Mouse (Mus musculus) MEL (cell line): ENCODE data around the gene Xbp1. TPM values are rescaled to one million over a fixed set of nuclear protein-coding genes. Genes with fewer than 3 reads are reported as not detected.

Experiments used
- DNase-seq: peaks from one replicate; pipeline ENCODE4 v3.0.0; 2011; ENCODE audit warnings: low read depth, low spot score
- H3K27ac ChIP-seq: 2 replicates; pipeline ENCODE4 v1.5.1; 2012; ENCODE audit warnings: low read depth, mild to moderate bottlenecking, control low read depth, low read length, moderate library complexity; ENCODE audit not compliant: control insufficient read depth
- H3K27me3 ChIP-seq, 2 experiments: fragments of 150-350 bp in 1 of 2; sonication (generic) in 1 of 2; 2 replicates each; pipeline ENCODE4 v1.6.1; 2012; ENCODE audit warnings: low read length in 2 of 2, mild to moderate bottlenecking in 2 of 2, improper control_type of control experiment in 1 of 2, moderate library complexity in 1 of 2; ENCODE audit not compliant: insufficient read depth in 2 of 2, control insufficient read depth in 1 of 2
- H3K36me3 ChIP-seq, 2 experiments: 2 replicates each; pipeline ENCODE4 v1.6.1; 2012 to 2014; ENCODE audit warnings: low read length in 2 of 2, improper control_type of control experiment in 1 of 2, inconsistent platforms in 1 of 2, mild to moderate bottlenecking in 1 of 2; ENCODE audit not compliant: insufficient read depth in 2 of 2, control insufficient read depth in 1 of 2
- H3K4me1 ChIP-seq, 2 experiments: fragments of 150-350 bp in 1 of 2; sonication (generic) in 1 of 2; 2 replicates each; pipeline ENCODE4 v1.6.1; 2012; ENCODE audit warnings: low read length in 2 of 2, improper control_type of control experiment in 1 of 2, mild to moderate bottlenecking in 1 of 2; ENCODE audit not compliant: insufficient read depth in 2 of 2, control insufficient read depth in 1 of 2
- H3K4me3 ChIP-seq, 2 experiments: fragments of 150-350 bp in 1 of 2; sonication (generic) in 1 of 2; 2 replicates each; pipeline ENCODE4 v1.5.1; 2012; ENCODE audit warnings: low read depth in 2 of 2, low read length in 2 of 2, mild to moderate bottlenecking in 2 of 2, moderate library complexity in 2 of 2, control low read depth in 1 of 2, improper control_type of control experiment in 1 of 2; ENCODE audit not compliant: control insufficient read depth in 1 of 2, insufficient read depth in 1 of 2
- H3K79me2 ChIP-seq: 2 replicates; pipeline ENCODE4 v1.6.1; 2012; ENCODE audit warnings: mild to moderate bottlenecking, low read length, moderate library complexity; ENCODE audit not compliant: control insufficient read depth, poor library complexity, insufficient read depth
- H3K9ac ChIP-seq: 2 replicates; pipeline ENCODE4 v1.6.1; 2012; ENCODE audit warnings: low read depth, mild to moderate bottlenecking, control low read depth, low read length, moderate library complexity; ENCODE audit not compliant: control insufficient read depth, poor library complexity, severe bottlenecking
- H3K9me3 ChIP-seq: fragments of 150-350 bp; sonication (generic); replicated peaks from 2 replicates; pipeline ENCODE4 v1.6.1; 2012; ENCODE audit warnings: mild to moderate bottlenecking, low read length, improper control_type of control experiment, moderate library complexity; ENCODE audit not compliant: insufficient read depth
- BHLHE40 ChIP-seq: IDR thresholded peaks from 2 replicates; pipeline ENCODE4 v1.6.1; 2012; ENCODE audit warnings: low read depth, mild to moderate bottlenecking, inconsistent platforms, low read length, improper control_type of control experiment, borderline replicate concordance
- CHD1 ChIP-seq: IDR thresholded peaks from 2 replicates; pipeline ENCODE4 v1.6.1; 2012; ENCODE audit warnings: low read depth, mild to moderate bottlenecking, inconsistent platforms, low read length, improper control_type of control experiment
- CHD2 ChIP-seq: IDR thresholded peaks from 2 replicates; pipeline ENCODE4 v1.6.1; 2011; ENCODE audit warnings: low read length, improper control_type of control experiment
- E2F4 ChIP-seq: IDR thresholded peaks from 2 replicates; pipeline ENCODE4 v1.6.1; 2011; ENCODE audit warnings: low read depth, low read length, improper control_type of control experiment, borderline replicate concordance
- HCFC1 ChIP-seq: IDR thresholded peaks from 2 replicates; pipeline ENCODE4 v1.6.1; 2012; ENCODE audit warnings: low read depth, mild to moderate bottlenecking, inconsistent platforms, low read length, improper control_type of control experiment, moderate library complexity
- JUND ChIP-seq: IDR thresholded peaks from 2 replicates; pipeline ENCODE4 v1.6.1; 2011; ENCODE audit warnings: low read depth, mild to moderate bottlenecking, improper control_type of control experiment, low read length
- MAFK ChIP-seq: IDR thresholded peaks from 2 replicates; pipeline ENCODE4 v1.6.1; 2011; ENCODE audit warnings: low read depth, mild to moderate bottlenecking, low read length, improper control_type of control experiment, borderline replicate concordance
- MAX ChIP-seq: IDR thresholded peaks from 2 replicates; pipeline ENCODE4 v1.6.1; 2011; ENCODE audit warnings: low read length, improper control_type of control experiment
- MAZ ChIP-seq: IDR thresholded peaks from 2 replicates; pipeline ENCODE4 v1.6.1; 2012; ENCODE audit warnings: low read depth, mild to moderate bottlenecking, inconsistent platforms, low read length, improper control_type of control experiment
- MXI1 ChIP-seq: IDR thresholded peaks from 2 replicates; pipeline ENCODE4 v1.6.1; 2011; ENCODE audit warnings: mild to moderate bottlenecking, low read depth, low read length, improper control_type of control experiment
- MYC ChIP-seq: IDR thresholded peaks from 2 replicates; pipeline ENCODE4 v1.6.1; 2011; ENCODE audit warnings: low read depth, mild to moderate bottlenecking, low read length, improper control_type of control experiment, moderate library complexity
- NELFE ChIP-seq: IDR thresholded peaks from 2 replicates; pipeline ENCODE4 v1.6.1; 2011; ENCODE audit warnings: low read depth, low read length, improper control_type of control experiment
- NRF1 ChIP-seq: IDR thresholded peaks from 2 replicates; pipeline ENCODE4 v1.6.1; 2014; ENCODE audit warnings: low read depth, mild to moderate bottlenecking, inconsistent platforms, low read length, improper control_type of control experiment, moderate library complexity; ENCODE audit not compliant: poor library complexity, insufficient read depth, severe bottlenecking
- POLR2A ChIP-seq, 2 experiments: IDR thresholded peaks; 2 replicates each; pipeline ENCODE4 v1.6.1; 2011 to 2012; ENCODE audit warnings: low read length in 2 of 2, mild to moderate bottlenecking in 2 of 2, control low read depth in 1 of 2, improper control_type of control experiment in 1 of 2, low read depth in 1 of 2, moderate library complexity in 1 of 2; ENCODE audit not compliant: control insufficient read depth in 1 of 2, insufficient read depth in 1 of 2, poor library complexity in 1 of 2
- POLR2AphosphoS2 ChIP-seq: IDR thresholded peaks from 2 replicates; pipeline ENCODE4 v1.6.1; 2011; ENCODE audit warnings: low read length, improper control_type of control experiment
- POLR2AphosphoS5 ChIP-seq: IDR thresholded peaks from 2 replicates; pipeline ENCODE4 v1.6.1; 2012; ENCODE audit warnings: low read depth, borderline replicate concordance, mild to moderate bottlenecking, inconsistent platforms, low read length, moderate library complexity, mixed read lengths
- RAD21 ChIP-seq: IDR thresholded peaks from 2 replicates; pipeline ENCODE4 v1.6.1; 2011; ENCODE audit warnings: mild to moderate bottlenecking, low read depth, low read length, improper control_type of control experiment
- RCOR1 ChIP-seq: IDR thresholded peaks from 2 replicates; pipeline ENCODE4 v1.6.1; 2012; ENCODE audit warnings: low read depth, mild to moderate bottlenecking, inconsistent platforms, low read length, improper control_type of control experiment
- SIN3A ChIP-seq: IDR thresholded peaks from 2 replicates; pipeline ENCODE4 v1.6.1; 2012; ENCODE audit warnings: low read length, improper control_type of control experiment, inconsistent platforms
- SMC3 ChIP-seq: IDR thresholded peaks from 2 replicates; pipeline ENCODE4 v1.6.1; 2011; ENCODE audit warnings: low read depth, low read length, improper control_type of control experiment
- TAL1 ChIP-seq: IDR thresholded peaks from 2 replicates; pipeline ENCODE4 v1.6.1; 2012; ENCODE audit warnings: mild to moderate bottlenecking, inconsistent platforms, low read length, moderate library complexity, mixed read lengths
- TBP ChIP-seq: IDR thresholded peaks from 2 replicates; pipeline ENCODE4 v1.8.0; 2011; ENCODE audit warnings: low read depth, low read length, improper control_type of control experiment
- TCF12 ChIP-seq: IDR thresholded peaks from 2 replicates; pipeline ENCODE4 v1.6.1; 2014; ENCODE audit warnings: low read depth, mild to moderate bottlenecking, inconsistent platforms, low read length, improper control_type of control experiment, moderate library complexity
- UBTF ChIP-seq: IDR thresholded peaks from 2 replicates; pipeline ENCODE4 v1.6.1; 2012; ENCODE audit warnings: low read depth, mild to moderate bottlenecking, inconsistent platforms, low read length, improper control_type of control experiment, moderate library complexity, borderline replicate concordance; ENCODE audit not compliant: insufficient read depth
- USF1 ChIP-seq: IDR thresholded peaks from 2 replicates; pipeline ENCODE4 v1.6.1; 2014; ENCODE audit warnings: low read depth, mild to moderate bottlenecking, inconsistent platforms, low read length, improper control_type of control experiment, moderate library complexity
- USF2 ChIP-seq, 2 experiments: IDR thresholded peaks; 2 replicates each; pipeline ENCODE4 v1.6.1; 2011 to 2012; ENCODE audit warnings: improper control_type of control experiment in 2 of 2, low read length in 2 of 2, borderline replicate concordance in 1 of 2, inconsistent platforms in 1 of 2, low read depth in 1 of 2, mild to moderate bottlenecking in 1 of 2; ENCODE audit not compliant: insufficient read depth in 1 of 2
- ZC3H11A ChIP-seq: IDR thresholded peaks from 2 replicates; pipeline ENCODE4 v1.6.1; 2012; ENCODE audit warnings: low read depth, mild to moderate bottlenecking, inconsistent platforms, low read length, improper control_type of control experiment
- ZNF384 ChIP-seq: IDR thresholded peaks from 2 replicates; pipeline ENCODE4 v1.6.1; 2012; ENCODE audit warnings: low read depth, mild to moderate bottlenecking, inconsistent platforms, low read length, improper control_type of control experiment
- polyA plus RNA-seq, 2 experiments: library from polyadenylated mRNA; stranded (reverse) in 1 of 2; unstranded in 1 of 2; fragments of >175 nt in 1 of 2; fragments of >200 nt in 1 of 2; gene quantifications; 2 replicates each; pipeline versions ENCODE4 v1.2.1 to v1.2.4; 2012; ENCODE audit warnings: low replicate concordance in 2 of 2, low read depth in 1 of 2; ENCODE audit not compliant: insufficient read length in 2 of 2, insufficient read depth in 1 of 2, missing spikeins in 1 of 2
- total RNA-seq: library from RNA; depleted of rRNA; stranded (reverse); fragments of 300-350 nt; gene quantifications from 2 replicates; pipeline ENCODE4 v1.2.3, GENCODE M21; 2012

Xbp1 gene
- total and polyA plus RNA-seq, 3 experiments: 81.8 to 101 TPM; not detected in 1

- DNase-seq: peak; percentile 73
- H3K4me1 ChIP-seq: peaks cover 32 to 44% of the 10 kb centered on the region in 2 experiments
- peak overlapping the region; percentile 70 for H3K27ac ChIP-seq
- peak overlapping the region; percentile 75 to 85 for H3K4me3 ChIP-seq
- H3K79me2 ChIP-seq: peaks cover 33% of the 10 kb centered on the region
- H3K36me3 ChIP-seq: peaks cover 19 to 39% of the 10 kb centered on the region in 2 experiments
- no peaks in the 10 kb centered on the region for H3K27me3 ChIP-seq
- H3K9me3 ChIP-seq: no peaks in the 10 kb centered on the region
- no peak; the same call in 1 of the 2 replicates for TF ChIP-seq HCFC1
- TF ChIP-seq TBP: 0 out of 2 replicates have a peak, but pooled peaks have one; percentile 33
- 0 out of 2 replicates have a peak, but pooled peaks have one; percentile 71 for TF ChIP-seq CHD1
- no peak for TF ChIP-seq ZNF384
- peak; percentile 90 for TF ChIP-seq SIN3A
- peak; percentile 99 for TF ChIP-seq MYC
- TF ChIP-seq MAX: peak; percentile 98
- TF ChIP-seq POLR2AphosphoS5: no peak
- TF ChIP-seq TCF12: no peak
- TF ChIP-seq MXI1: peak; percentile 98
- TF ChIP-seq E2F4: 0 out of 2 replicates have a peak, but pooled peaks have one; percentile 18
- peak overlapping the region; percentile 86 for H3K9ac ChIP-seq
Observed at GRCm38 (mm10) chr11:5541230-5541798, 20.9 kb downstream of the Xbp1 start.

- Histone ChIP-seq H3K4me3 (peak within 1 kb of the TSS; percentile 75 to 85), H3K36me3 (peaks cover 17 to 41% of the 10 kb centered on the region in 2 experiments), H3K9ac (peak within 1 kb of the TSS; percentile 86), H3K9me3 (no peaks in the 10 kb centered on the region), H3K79me2 (peaks cover 31% of the 10 kb centered on the region), H3K27me3 (no peaks in the 10 kb centered on the region), H3K4me1 (peaks cover 36 to 47% of the 10 kb centered on the region in 2 experiments), H3K27ac (peak within 1 kb of the TSS; percentile 70)
- DNase-seq: peak; percentile 98
- TF ChIP-seq ZC3H11A (no peak), RAD21 (no peak; the same call in 1 of the 2 replicates), SMC3 (peak; percentile 21), BHLHE40 (0 out of 2 replicates have a peak, but pooled peaks have one; percentile 26), JUND (no peak), RCOR1 (peak; percentile 72), POLR2AphosphoS2 (peak; percentile 79), POLR2A (IDR thresholded peaks at IDR 0.05; ENCODE audit: control insufficient read depth in 1 of 2, insufficient read depth in 1 of 2, low read depth in 1 of 2, low read length in 2 of 2, poor library complexity in 1 of 2) (peak; percentile 38 to 76; a peak in 2 of 4 replicates), POLR2AphosphoS5 (no peak), USF1 (peak; percentile 57), MAZ (peak; percentile 89; the same call in 1 of the 2 replicates), HCFC1 (peak; percentile 99), MXI1 (peak; percentile 89), SIN3A (peak; percentile 98), CHD2 (no peak; the same call in 1 of the 2 replicates), UBTF (0 out of 2 replicates have a peak, but pooled peaks have one; percentile 78), MAFK (0 out of 2 replicates have a peak, but pooled peaks have one; percentile 23), TAL1 (peak; percentile 42; the same call in 1 of the 2 replicates), NRF1 (peak; percentile 42; the same call in 1 of the 2 replicates), E2F4 (no peak), USF2 (IDR thresholded peaks at IDR 0.05; ENCODE audit: borderline replicate concordance in 1 of 2, insufficient read depth in 1 of 2, low read depth in 1 of 2, low read length in 2 of 2) (no peak), NELFE (peak; percentile 90)
Observed at GRCm38 (mm10) chr11:5541799-5542481, 21.5 kb downstream of the Xbp1 start, which contains the start of gene Ccdc117. Gene Ccdc117 (minus strand): TSS chr11:5542187.
